Comparison of ENCODE assay signal across 8 mouse cellular contexts in the genomic region with DNA sequence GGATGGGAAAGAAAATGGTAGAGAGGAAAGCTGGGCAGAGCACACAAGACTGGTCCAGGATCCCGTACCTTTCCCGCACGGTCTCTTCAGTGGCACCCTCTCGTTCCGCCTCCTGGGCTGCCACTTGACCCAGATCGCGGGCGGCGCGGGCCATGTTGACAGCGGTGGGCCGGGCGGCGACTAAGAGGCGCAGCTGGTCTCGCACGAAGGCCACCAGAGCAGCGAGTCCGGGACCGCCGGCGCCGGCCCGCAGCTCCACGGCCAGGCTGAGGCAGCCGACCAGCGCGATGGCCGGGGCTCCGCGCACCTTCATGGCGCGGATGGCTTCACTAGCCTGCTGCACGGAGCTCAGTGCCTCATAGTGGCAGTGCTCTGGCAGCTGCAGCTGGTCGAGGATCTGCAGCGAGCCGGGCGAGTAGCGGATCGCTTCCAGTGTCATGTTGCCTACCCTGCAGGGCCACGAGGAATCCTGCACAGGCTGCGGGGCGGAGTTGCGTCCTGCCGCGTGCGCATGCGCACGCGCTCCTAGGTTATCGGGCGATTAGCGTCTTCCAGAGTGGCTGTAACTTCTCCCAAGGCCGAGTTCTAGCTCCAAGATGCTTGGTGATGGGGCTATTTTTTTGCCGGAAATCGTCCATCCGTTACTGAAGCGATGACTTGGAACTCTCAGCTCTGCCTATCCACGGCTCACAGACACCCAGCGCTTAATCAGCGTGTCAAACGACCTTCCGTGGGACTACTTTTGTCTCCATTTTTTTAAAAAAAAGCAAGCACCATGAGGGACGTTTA. TPM values are rescaled to one million over a fixed set of nuclear protein-coding genes. Genes with fewer than 3 reads are reported as not detected.
DNase-seq lines count a peak whose midpoint lies in the region; ATAC-seq lines count a peak whose summit lies in the region.

A gene (minus strand): TSS at position 505 of the 789 bp plus-strand sequence.

- H3K4me2 ChIP-seq in intestine, embryonic 16.5 days (ENCODE audit: low read depth, low read length): peak within 1 kb of the TSS; percentile 95
- peak within 1 kb of the TSS; percentile 85 for H3K4me2 ChIP-seq in limb, embryonic 12.5 days
- H3K4me2 ChIP-seq in midbrain, embryonic 14.5 days (ENCODE audit: low read length): peak within 1 kb of the TSS; percentile 87

- no peaks in the 10 kb centered on the region for H3K9me3 ChIP-seq in embryonic facial prominence, embryonic 10.5 days
- no peaks in the 10 kb centered on the region for H3K9me3 ChIP-seq in intestine, embryonic 16.5 days (ENCODE audit: control insufficient read depth, low read length)
- H3K9me3 ChIP-seq in limb, embryonic 12.5 days: no peaks in the 10 kb centered on the region
- no peaks in the 10 kb centered on the region for H3K9me3 ChIP-seq in midbrain, embryonic 14.5 days (ENCODE audit: control insufficient read depth, low read length)

- peak within 1 kb of the TSS; percentile 92 for H3K9ac ChIP-seq in intestine, embryonic 16.5 days (ENCODE audit: low read depth, low read length)
- H3K9ac ChIP-seq in limb, embryonic 12.5 days (replicated peaks): peak within 1 kb of the TSS; percentile 75
- peak within 1 kb of the TSS; percentile 71 for H3K9ac ChIP-seq in midbrain, embryonic 14.5 days (replicated peaks; ENCODE audit: low read length)

- H3K27me3 ChIP-seq in embryonic facial prominence, embryonic 10.5 days (replicated peaks; ENCODE audit: low read depth, poor library complexity, severe bottlenecking): no peaks in the 10 kb centered on the region
- no peaks in the 10 kb centered on the region for H3K27me3 ChIP-seq in intestine, embryonic 16.5 days (replicated peaks; ENCODE audit: control insufficient read depth, insufficient read depth, low read length)
- H3K27me3 ChIP-seq in limb, embryonic 12.5 days: no peaks in the 10 kb centered on the region
- H3K27me3 ChIP-seq in midbrain, embryonic 14.5 days (ENCODE audit: control insufficient read depth, insufficient read depth, low read length): no peaks in the 10 kb centered on the region

- peak within 1 kb of the TSS; percentile 89 for H3K4me3 ChIP-seq in embryonic facial prominence, embryonic 10.5 days
- peak within 1 kb of the TSS; percentile 95 for H3K4me3 ChIP-seq in intestine, embryonic 16.5 days (ENCODE audit: low read length)
- peak within 1 kb of the TSS; percentile 69 for H3K4me3 ChIP-seq in limb, embryonic 12.5 days (replicated peaks)
- H3K4me3 ChIP-seq in midbrain, embryonic 14.5 days (replicated peaks; ENCODE audit: low read depth, low read length): peak within 1 kb of the TSS; percentile 66

- H3K36me3 ChIP-seq in embryonic facial prominence, embryonic 10.5 days (replicated peaks): peaks cover 82% of the 10 kb centered on the region
- H3K36me3 ChIP-seq in intestine, embryonic 16.5 days (ENCODE audit: control insufficient read depth, insufficient read depth, low read length): peaks cover 38% of the 10 kb centered on the region
- H3K36me3 ChIP-seq in limb, embryonic 12.5 days: peaks cover 75% of the 10 kb centered on the region
- peaks cover 66% of the 10 kb centered on the region for H3K36me3 ChIP-seq in midbrain, embryonic 14.5 days (ENCODE audit: control insufficient read depth, insufficient read depth, low read length)

- ATAC-seq in intestine, embryonic 16.5 days: peak; percentile 91
- ATAC-seq in limb, embryonic 12.5 days (ENCODE audit: insufficient number of reproducible peaks, insufficient read depth, low FRiP score, low TSS enrichment, low read depth): peak; percentile 86
- peak; percentile 88 for ATAC-seq in midbrain, embryonic 14.5 days (ENCODE audit: low FRiP score, low TSS enrichment)

- DNase-seq in 3T3-L1 (ENCODE audit: low read depth, low spot score): peak; percentile 96
- DNase-seq in adrenal gland, postnatal 14 days: peak; percentile 91
- DNase-seq in embryonic facial prominence, embryonic 10.5 days (ENCODE audit: low spot score): peak; percentile 94
- no peak for DNase-seq in gonadal fat pad, adult 2 months (ENCODE audit: low read depth)
- DNase-seq in midbrain, embryonic 14.5 days: peak; percentile 97
- peak; percentile 69 to 70 for DNase-seq in spleen, adult 18-20 months

- WGBS in embryonic facial prominence, embryonic 10.5 days: under 1% methylated on average over 64 of the region's 64 CpGs
- under 1% methylated on average over 64 of the region's 64 CpGs for WGBS in intestine, embryonic 16.5 days
- under 1% methylated on average over 64 of the region's 64 CpGs for WGBS in limb, embryonic 12.5 days
- under 1% methylated on average over 64 of the region's 64 CpGs for WGBS in midbrain, embryonic 14.5 days

- peaks cover 22% of the 10 kb centered on the region for H3K4me1 ChIP-seq in embryonic facial prominence, embryonic 10.5 days
- peaks cover 15% of the 10 kb centered on the region for H3K4me1 ChIP-seq in intestine, embryonic 16.5 days (ENCODE audit: control insufficient read depth, insufficient read depth, low read length)
- H3K4me1 ChIP-seq in limb, embryonic 12.5 days (replicated peaks): peaks cover 16% of the 10 kb centered on the region
- H3K4me1 ChIP-seq in midbrain, embryonic 14.5 days (ENCODE audit: control insufficient read depth, insufficient read depth, low read length): peaks cover 15% of the 10 kb centered on the region

- H3K27ac ChIP-seq in embryonic facial prominence, embryonic 10.5 days (replicated peaks): peak within 1 kb of the TSS; percentile 89
- H3K27ac ChIP-seq in intestine, embryonic 16.5 days (ENCODE audit: low read length): peak within 1 kb of the TSS; percentile 89
- H3K27ac ChIP-seq in limb, embryonic 12.5 days: peak within 1 kb of the TSS; percentile 91
- peak within 1 kb of the TSS; percentile 89 for H3K27ac ChIP-seq in midbrain, embryonic 14.5 days (replicated peaks; ENCODE audit: low read depth, low read length)

RNA-seq across cellular contexts. Expression of the gene that starts here (rescaled TPM):
- total RNA-seq in adrenal gland, postnatal 14 days (2021): 25.0 and 35.5 TPM in 2 replicates
- polyA plus RNA-seq in embryonic facial prominence, embryonic 10.5 days (2016; fragmentation: Nextera tagmentation; extraction: Ambion mirVana): 64.0 and 64.2 TPM in 2 replicates
- 45.7 and 53.6 TPM in 2 replicates for polyA plus RNA-seq in gonadal fat pad, adult 2 months (2012; rRNA removed)
- 76.0 and 77.1 TPM in 2 replicates for polyA plus RNA-seq in intestine, embryonic 16.5 days (2015; fragmentation: Nextera tagmentation; extraction: Ambion mirVana)
- 78.4 and 80.1 TPM in 2 replicates for polyA plus RNA-seq in limb, embryonic 12.5 days (2016; fragmentation: Nextera tagmentation; extraction: Ambion mirVana)
- polyA plus RNA-seq in midbrain, embryonic 14.5 days (2014; fragmentation: Nextera tagmentation; extraction: Ambion mirVana): 39.9 and 40.2 TPM in 2 replicates
